Comparison of ENCODE assay signal across 16 mouse cellular contexts in the genomic region with DNA sequence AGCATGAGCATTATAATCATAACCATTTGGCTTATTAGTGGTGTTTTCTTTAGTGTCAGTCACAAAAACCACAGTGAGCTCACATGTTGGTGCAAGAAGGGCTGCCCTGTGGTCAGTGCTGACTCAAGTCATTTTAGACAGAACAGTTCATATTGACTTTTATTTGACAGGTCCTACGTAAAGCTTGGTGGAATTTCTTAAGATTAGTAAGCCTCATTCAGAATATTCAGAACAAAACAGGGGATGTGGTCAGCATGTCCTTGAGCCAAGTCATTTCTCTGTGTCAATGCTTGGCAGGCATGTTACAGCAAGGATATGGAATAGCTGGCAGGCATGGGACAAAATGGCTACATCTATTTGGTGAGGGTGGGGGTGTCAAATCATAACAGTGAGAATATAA.
"Had no signal": no experiment of that assay in that cellular context is flagged by ENCODE, and none has a peak within 500 bp of the region (broad histone marks: within the 10 kb centered on the region; RNA-seq: fewer than 3 reads in every experiment).

No protein-coding gene starts in this region.

- DNase-seq: kidney, postnatal 10 days; kidney, postnatal 4 days; left cerebral cortex, postnatal 4 days; lung, adult 18-20 months; lung, postnatal 36 days; midbrain, embryonic 14.5 days; right cerebral cortex, adult 18-20 months; right cerebral cortex, postnatal 25 days had no signal

- ATAC-seq: lung, postnatal 0 days had no signal

- H3K9ac ChIP-seq: limb, embryonic 13.5 days; liver, embryonic 14.5 days; neural tube, embryonic 15.5 days had no signal

- H3K9me3 ChIP-seq: limb, embryonic 13.5 days; midbrain, embryonic 10.5 days; neural tube, embryonic 15.5 days had no signal

- H3K4me3 ChIP-seq: layer of hippocampus, adult 2 months; limb, embryonic 13.5 days; midbrain, embryonic 10.5 days; myocyte; neural tube, embryonic 15.5 days had no signal

- H3K36me3 ChIP-seq: limb, embryonic 13.5 days; midbrain, embryonic 10.5 days; neural tube, embryonic 15.5 days had no signal

- H3K27ac ChIP-seq: layer of hippocampus, adult 2 months; limb, embryonic 13.5 days; liver, embryonic 14.5 days; midbrain, embryonic 10.5 days; neural tube, embryonic 15.5 days; stomach, postnatal 0 days had no signal

- H3K4me1 ChIP-seq: limb, embryonic 13.5 days; midbrain, embryonic 10.5 days had no signal

- H3K4me2 ChIP-seq: limb, embryonic 13.5 days; neural tube, embryonic 15.5 days had no signal

- H3K27me3 ChIP-seq: neural tube, embryonic 15.5 days had no signal
